26 mouse cellular contexts compared by ENCODE assay signal in genomic region chr3:86810908-86811307, GRCm38 (mm10).
"Had no signal": no experiment of that assay in that cellular context is flagged by ENCODE, and none has a peak within 500 bp of the region (broad histone marks: within the 10 kb centered on the region; RNA-seq: fewer than 3 reads in every experiment).

No protein-coding gene starts in this region.

- H3K4me3 ChIP-seq: heart, adult 2 months; heart, embryonic 13.5 days; heart, embryonic 15.5 days; hindbrain, embryonic 15.5 days; kidney, embryonic 15.5 days; left cerebral cortex, adult 2 months; limb, embryonic 10.5 days; limb, embryonic 12.5 days; liver, embryonic 13.5 days; liver, embryonic 15.5 days had no signal

- H3K27me3 ChIP-seq: heart, embryonic 13.5 days; heart, embryonic 15.5 days; hindbrain, embryonic 15.5 days; kidney, embryonic 15.5 days; limb, embryonic 12.5 days; liver, embryonic 13.5 days; liver, embryonic 15.5 days had no signal

- H3K4me2 ChIP-seq: heart, embryonic 11.5 days; heart, embryonic 13.5 days; heart, embryonic 15.5 days; hindbrain, embryonic 15.5 days; kidney, embryonic 15.5 days; limb, embryonic 12.5 days; liver, embryonic 11.5 days; liver, embryonic 13.5 days; liver, embryonic 15.5 days had no signal

- H3K36me3 ChIP-seq: heart, embryonic 13.5 days; heart, embryonic 15.5 days; kidney, embryonic 15.5 days; limb, embryonic 10.5 days; limb, embryonic 12.5 days; liver, embryonic 13.5 days; liver, embryonic 15.5 days had no signal

- ATAC-seq: forebrain, postnatal 0 days; liver, postnatal 0 days had no signal

- DNase-seq: forebrain, postnatal 0 days; gastrocnemius, postnatal 14 days; gastrocnemius, postnatal 36 days; heart, adult 2 months; heart, postnatal 14 days; heart, postnatal 36 days; kidney, adult 11 months; kidney, adult 2 months; kidney, adult 9 months; kidney, postnatal 14 days; kidney, postnatal 36 days; layer of hippocampus, adult 9-11 months; liver; liver, embryonic 13.5 days; liver, postnatal 0 days had no signal

- H3K9ac ChIP-seq: forebrain, postnatal 0 days; heart, embryonic 13.5 days; heart, embryonic 15.5 days; hindbrain, embryonic 15.5 days; kidney, embryonic 15.5 days; limb, embryonic 12.5 days; liver, embryonic 13.5 days; liver, embryonic 15.5 days; liver, postnatal 0 days had no signal

- H3K27ac ChIP-seq: heart, adult 2 months; heart, embryonic 13.5 days; heart, embryonic 15.5 days; hindbrain, embryonic 15.5 days; kidney, embryonic 15.5 days; kidney, postnatal 0 days; left cerebral cortex, adult 2 months; limb, embryonic 10.5 days; liver, embryonic 13.5 days; liver, embryonic 15.5 days had no signal

- H3K4me1 ChIP-seq: heart, embryonic 15.5 days; kidney, embryonic 15.5 days; liver, embryonic 15.5 days had no signal

- H3K9me3 ChIP-seq: heart, embryonic 13.5 days; heart, embryonic 15.5 days; hindbrain, embryonic 15.5 days; kidney, embryonic 15.5 days; limb, embryonic 10.5 days; limb, embryonic 12.5 days; liver, embryonic 13.5 days; liver, embryonic 15.5 days had no signal
